Comparison of ENCODE assay signal across 15 mouse cellular contexts in genomic region chr4:106067023-106067422, GRCm38 (mm10).
DNase-seq lines count a peak whose midpoint lies in the region; ATAC-seq lines count a peak whose summit lies in the region.
"Had no signal": no experiment of that assay in that cellular context is flagged by ENCODE, and none has a peak within 500 bp of the region (broad histone marks: within the 10 kb centered on the region; RNA-seq: fewer than 3 reads in every experiment).

No protein-coding gene starts in this region.

- H3K4me1 ChIP-seq in kidney, embryonic 16.5 days (ENCODE audit: insufficient read depth, low read length) = 0 out of 2 replicates have a peak, but pooled peaks cover 9% of the 10 kb centered on the region

- DNase-seq in cerebellum, postnatal 10 days = peak; percentile 49 to 50
- no peak for DNase-seq in cerebellum, adult 11 months
- peak; percentile 9 for DNase-seq in kidney, postnatal 10 days
- peak; percentile 29 to 52 for DNase-seq in urinary bladder, postnatal 36 days (ENCODE audit: low spot score in 2 of 2)
- no peak for DNase-seq in urinary bladder, adult 2 months (ENCODE audit: low spot score)
- DNase-seq in heart, adult 9 months (ENCODE audit: low spot score in 2 of 2) = no peak
- DNase-seq: cerebellum, adult 9-11 months; heart, adult 11 months; layer of hippocampus, adult 9-11 months; lung, adult 2 months; right cerebral cortex, adult 18-20 months had no signal

- no peaks in the 10 kb centered on the region for H3K36me3 ChIP-seq in kidney, embryonic 16.5 days (ENCODE audit: insufficient read depth, low read length)

- no peaks in the 10 kb centered on the region for H3K9me3 ChIP-seq in kidney, embryonic 16.5 days (ENCODE audit: low read length)

- no peak for ATAC-seq in kidney, embryonic 16.5 days (ENCODE audit: low FRiP score, low TSS enrichment)
- no peak for ATAC-seq in megakaryocyte-erythroid progenitor cell, adult 5-6 weeks (replicated peaks; ENCODE audit: low FRiP score, low TSS enrichment, poor library complexity, severe bottlenecking)
- ATAC-seq: inflammation-experienced regulatory T-cells, adult 6 months; Patski had no signal

- H3K4me2 ChIP-seq in kidney, embryonic 16.5 days (replicated peaks; ENCODE audit: low read depth, low read length) = no peak overlapping the region

- no peak overlapping the region for H3K27ac ChIP-seq in kidney, embryonic 16.5 days (ENCODE audit: low read length)

- no peak overlapping the region for H3K4me3 ChIP-seq in kidney, embryonic 16.5 days (ENCODE audit: low read length)

- H3K9ac ChIP-seq in kidney, embryonic 16.5 days (replicated peaks; ENCODE audit: low read length) = no peak overlapping the region

- no peaks in the 10 kb centered on the region for H3K27me3 ChIP-seq in kidney, embryonic 16.5 days (ENCODE audit: insufficient read depth, low read length)
- H3K27me3 ChIP-seq: Patski had no signal

- WGBS in kidney, embryonic 16.5 days = 63% methylated on average over 9 of the region's 9 CpGs

Comparison
In these comparisons a context has a peak if more than half of its experiments do, and no peak if none do; other contexts are left out.
1. DNase-seq: peak in cerebellum, postnatal 10 days (2 of 2), kidney, postnatal 10 days (single experiment) and urinary bladder, postnatal 36 days (2 of 2); none in cerebellum, adult 11 months (single experiment), urinary bladder, adult 2 months (single experiment) and heart, adult 9 months (0 of 2).